Mouse (Mus musculus) induced T-regulatory cell, adult 2 months (primary cell): Measurements from ENCODE around the gene Rara.
"Not testable (repeated sequence)": the region's sequence is repeated elsewhere in the genome, so short reads cannot be mapped to it uniquely, and the experiment has no call there.

Experiments
- DNase-seq: peaks from one replicate; pipeline ENCODE4 v3.0.0-alpha.2; 2012; ENCODE audit warnings: low read depth

Rara gene

DNA sequence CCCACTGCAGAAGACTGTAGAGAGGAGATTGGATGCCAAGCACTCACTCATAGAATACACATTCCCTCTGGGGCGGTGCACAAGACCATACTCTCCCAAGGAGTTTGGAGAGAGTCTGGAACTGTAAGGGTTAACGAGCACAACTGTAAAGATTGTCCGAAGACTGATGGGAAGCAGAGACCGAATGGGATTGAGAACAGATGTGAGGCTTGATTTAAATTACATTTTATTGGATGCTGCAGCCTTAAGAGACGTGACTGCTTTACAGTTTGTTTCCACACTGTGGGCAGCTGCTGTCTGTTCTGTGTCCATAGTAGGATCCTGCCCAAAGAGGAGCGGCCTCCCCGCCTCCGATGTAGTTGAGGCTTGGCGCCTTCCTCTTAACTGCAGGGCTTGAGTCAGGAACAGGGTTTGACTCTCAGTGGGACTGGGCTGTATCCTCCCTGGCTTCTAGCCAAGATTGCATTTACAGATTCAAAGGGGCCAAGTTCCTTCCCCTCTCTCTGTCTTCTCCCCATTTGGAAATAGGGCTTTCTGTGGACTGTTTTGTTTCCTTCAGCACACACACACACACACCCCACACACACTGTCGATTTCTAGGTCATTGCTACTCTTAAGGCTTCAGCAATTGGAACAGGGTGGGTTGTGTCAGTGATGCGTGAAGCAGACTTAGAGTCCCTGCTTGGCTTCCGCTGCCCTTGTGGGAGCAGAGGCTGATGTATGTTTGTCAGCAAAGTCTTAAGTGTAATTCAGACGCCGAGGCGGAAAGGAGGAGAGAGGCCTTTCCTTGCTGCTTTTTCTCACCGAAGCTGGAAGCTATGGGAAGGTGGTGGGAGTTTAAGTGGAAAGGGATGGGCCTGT is 4.5 kb upstream of the Rara start:
- DNase-seq: not testable (repeated sequence)

DNA sequence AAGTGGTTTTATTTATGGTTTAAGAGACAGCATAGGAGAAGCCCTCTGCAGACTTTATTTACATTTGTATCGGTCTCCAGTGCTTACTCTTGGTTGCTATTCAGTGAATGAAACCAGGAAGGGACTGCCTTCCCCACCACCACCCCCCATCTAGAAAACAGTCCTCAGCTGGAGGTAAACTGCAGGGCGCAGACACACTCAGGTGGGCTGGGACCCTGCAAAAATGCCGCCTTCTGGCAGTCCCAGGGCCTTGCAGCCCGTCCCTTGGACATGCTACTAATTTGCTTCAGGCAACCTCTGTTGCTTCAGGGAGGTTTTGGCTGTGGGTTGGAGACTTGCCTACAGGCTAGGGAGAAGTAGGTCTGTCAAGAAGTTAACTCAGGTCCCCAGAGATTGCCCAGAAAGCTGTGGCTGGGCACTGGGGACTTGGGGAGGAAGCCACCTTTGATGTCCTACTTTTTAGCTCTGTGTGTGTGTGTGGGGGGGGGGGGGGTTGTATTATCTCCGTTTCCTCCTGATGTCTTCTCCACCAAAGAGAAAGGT is 2.9 kb upstream of the Rara start:
- no peak for DNase-seq

DNA sequence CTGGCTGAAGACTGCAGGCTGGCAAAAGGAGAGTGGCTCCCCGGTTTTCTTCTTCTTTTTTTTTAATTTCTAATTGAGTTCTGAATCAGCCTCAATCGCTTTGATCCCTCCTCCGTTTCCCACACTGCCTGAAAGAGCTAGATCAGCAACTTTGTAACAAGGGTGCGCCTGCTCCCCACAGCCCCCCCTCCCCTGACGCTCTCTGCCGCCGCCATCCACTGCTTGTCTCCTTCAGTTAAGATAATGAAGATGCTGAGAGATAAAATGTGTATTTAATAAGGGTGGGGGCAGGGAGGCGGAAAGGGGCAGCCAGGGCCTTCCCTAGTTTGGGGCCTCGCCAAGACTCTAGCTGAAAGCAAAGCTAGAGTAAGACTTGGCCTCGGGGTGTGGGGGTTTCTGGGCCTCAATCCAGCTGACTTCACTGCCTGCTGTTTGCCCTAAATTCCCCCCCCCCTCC is 2.3 kb upstream of the Rara start:
- peak; percentile 61 for DNase-seq

DNA sequence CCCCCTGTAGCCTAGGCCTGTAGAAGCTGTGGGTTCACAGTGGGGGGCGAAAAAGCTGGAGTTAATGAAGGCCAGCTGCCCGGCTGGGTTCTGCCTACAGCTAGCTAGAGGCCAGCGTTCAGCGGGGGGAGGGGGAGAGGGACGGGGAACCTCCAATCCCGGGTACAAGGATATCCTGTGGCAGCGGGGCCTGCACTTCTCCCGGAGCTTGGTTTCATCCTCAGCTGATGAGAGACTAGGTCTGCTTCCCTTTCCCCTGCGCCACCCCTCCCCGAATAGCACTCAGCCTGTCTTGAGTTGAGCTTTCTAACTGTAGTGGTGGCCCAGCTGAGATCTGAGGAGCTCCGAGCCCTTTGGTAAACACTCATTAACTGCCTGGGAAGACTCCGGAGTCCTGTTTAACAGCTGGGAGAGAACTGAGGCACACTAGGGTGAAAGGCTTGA is 1.7 kb upstream of the Rara start:
- DNase-seq: no peak

DNA sequence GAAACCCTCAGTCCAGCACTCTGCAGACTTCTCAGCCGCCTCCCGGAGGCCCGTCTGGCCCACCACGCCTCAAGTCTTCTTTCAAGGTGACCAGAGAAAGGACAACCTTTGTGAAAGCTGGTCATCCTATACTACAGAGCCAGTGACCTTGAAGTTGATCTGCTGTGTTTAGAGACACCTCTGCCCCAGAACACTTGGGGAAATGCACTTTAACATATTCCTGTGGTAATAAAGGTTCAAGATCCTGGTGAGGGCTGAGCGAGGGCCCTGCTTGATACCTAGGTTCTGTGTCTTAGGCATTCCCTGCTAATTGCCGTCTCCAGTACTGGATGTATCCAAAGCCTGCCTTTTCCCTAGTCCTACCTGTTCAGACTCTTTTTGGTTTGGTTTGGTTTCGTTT is 1.1 kb upstream of the Rara start:
- no peak for DNase-seq

DNA sequence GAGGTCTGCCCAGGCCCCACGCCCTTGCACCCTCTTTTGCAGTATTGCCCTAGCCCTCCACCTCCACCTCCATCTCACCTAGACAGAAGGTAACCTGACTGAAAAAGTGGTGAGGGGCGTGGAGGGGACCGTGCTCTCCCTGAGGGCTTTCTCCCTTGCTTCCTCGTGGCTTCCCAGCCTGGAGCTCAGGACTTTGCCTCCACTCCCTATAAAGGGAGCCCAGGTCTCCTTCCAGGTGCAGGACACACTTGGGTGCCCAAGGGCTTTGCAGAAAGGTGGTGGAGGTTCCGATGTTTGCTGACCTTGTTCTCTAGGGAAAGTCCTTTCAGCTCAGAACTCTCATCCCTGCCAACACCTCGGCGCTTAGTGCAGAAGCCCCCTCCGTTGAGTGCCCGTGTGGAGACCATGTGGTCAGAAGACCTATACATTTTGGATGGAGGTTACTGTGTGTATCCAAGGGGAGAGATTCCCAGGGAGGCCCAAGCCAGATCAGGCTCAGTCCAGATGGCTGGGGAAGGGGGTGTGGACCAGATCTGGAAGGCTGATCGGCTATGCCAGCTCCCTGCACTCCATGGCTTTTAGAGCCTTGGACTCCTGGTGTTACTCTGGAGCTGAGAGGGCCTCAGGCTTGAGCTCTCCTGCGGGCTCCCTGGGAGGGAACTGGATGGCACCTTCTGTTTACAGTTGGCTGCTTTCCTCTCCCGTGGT is 722 bp downstream of the Rara start:
- DNase-seq: no peak

DNA sequence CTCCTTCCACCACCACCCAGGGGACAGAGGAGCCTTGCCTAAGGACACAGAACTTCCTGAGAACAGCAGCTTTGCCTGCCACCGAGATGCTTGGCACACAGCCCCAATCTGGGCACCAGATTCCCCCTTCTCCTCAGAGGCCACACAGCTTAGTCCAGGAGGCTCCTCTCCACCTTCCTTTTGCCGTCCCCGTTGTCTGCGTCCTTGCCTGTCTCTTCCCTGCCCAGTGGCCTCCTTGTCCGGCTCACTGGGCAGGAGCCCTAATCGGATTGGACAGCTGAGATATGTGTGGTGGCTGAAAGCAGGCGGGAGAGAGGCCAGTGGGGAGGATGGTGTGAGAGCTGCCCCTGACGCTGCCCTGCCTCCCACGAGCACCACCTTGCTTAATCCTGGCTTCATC is 1.9 kb downstream of the Rara start:
- no peak for DNase-seq

DNA sequence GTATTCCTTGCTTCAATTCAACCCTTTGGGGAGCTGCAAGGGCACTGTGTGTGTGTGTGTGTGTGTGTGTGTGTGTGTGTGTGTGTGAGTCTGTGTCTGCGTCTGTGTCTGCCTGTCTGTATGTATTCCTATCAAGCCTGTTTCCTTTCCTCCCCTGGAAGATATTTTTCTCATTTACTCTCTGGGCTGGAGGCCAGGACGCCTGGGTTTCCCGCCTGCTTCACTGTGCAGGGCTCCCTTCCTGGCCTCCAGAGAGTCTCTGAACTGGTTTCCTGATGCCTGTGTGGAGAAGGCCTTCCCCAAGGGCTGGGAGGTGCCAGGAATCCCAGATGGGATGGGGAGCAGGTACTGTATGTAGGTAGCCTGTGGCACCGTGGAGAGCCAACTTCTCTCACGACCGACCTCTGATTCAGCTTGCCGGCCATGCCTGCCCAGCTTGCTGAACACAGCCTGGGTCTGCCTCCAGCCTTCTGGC is 2.5 kb downstream of the Rara start:
- DNase-seq: no peak

DNA sequence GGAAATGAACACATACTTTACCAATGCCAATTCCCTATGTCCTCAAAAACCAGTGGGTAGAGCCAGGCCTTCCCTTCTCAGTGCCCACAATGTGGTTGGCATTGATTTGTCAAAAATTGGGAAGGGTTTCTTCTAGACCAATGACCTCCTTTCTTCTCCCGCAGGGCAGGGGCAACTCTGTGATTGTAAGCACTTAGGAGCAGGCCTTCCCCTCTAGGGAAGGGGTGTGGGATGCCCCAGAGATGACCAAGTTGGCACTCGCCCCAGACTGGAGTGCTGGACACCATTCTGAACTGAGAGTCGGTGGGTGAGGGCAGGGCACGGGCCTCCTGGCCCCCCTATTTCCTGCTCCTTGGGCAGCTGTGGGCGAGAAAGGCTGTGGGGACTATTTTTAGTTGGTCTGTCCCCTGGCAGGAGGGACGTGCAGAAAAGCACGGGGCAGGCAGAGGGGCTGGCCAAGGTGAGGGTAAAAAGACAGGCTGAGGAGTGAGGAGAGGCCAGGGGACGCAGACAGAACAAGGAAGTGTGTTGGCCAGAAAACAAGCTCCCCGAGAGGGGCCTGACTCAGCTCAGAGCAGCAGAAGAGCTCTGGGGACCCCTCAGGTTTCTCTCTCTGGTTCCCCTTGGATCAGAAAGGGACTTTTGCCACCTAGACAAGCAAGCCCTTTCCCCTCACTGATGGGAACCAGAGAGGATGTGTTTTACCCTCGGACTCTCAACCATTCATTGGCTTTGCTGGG is 3.3 kb downstream of the Rara start:
- no peak for DNase-seq

DNA sequence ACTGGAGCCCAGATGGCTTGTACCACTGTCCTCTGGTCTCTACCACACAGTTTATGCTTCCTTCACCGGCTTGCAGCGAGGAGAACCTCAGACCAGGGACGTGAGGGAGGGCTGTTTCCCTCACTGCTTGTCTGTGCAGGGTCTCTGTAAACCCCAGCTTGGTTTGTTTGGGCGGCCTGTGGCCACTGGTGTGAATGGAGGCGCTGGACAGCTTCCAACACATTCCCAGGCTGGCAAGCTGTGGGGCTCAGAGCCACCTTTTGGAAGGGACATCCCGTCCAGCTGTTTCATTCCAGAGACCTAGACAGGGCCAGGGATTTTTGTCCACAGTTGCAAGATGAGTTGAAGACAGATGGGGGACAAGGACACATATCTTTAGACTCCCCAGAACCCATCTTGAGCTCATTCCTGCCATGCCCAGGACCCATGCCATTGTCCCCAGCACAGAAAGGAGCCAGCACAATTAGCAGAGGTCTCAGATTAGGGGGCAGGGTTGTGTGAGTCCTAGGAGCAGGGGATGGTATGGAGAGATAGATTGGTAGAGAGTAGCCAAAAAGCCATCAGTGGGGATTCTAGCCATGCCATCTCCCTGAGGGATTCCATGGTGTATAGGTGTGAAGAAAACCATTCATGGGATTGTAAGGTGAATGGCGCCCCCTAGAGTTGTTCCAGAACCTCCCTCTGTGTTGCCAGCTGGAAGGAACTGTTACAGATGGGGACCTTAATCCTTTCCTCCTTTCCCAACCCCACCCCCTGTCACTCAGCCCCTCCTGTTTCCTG is 4.1 kb downstream of the Rara start:
- DNase-seq: no peak

DNA sequence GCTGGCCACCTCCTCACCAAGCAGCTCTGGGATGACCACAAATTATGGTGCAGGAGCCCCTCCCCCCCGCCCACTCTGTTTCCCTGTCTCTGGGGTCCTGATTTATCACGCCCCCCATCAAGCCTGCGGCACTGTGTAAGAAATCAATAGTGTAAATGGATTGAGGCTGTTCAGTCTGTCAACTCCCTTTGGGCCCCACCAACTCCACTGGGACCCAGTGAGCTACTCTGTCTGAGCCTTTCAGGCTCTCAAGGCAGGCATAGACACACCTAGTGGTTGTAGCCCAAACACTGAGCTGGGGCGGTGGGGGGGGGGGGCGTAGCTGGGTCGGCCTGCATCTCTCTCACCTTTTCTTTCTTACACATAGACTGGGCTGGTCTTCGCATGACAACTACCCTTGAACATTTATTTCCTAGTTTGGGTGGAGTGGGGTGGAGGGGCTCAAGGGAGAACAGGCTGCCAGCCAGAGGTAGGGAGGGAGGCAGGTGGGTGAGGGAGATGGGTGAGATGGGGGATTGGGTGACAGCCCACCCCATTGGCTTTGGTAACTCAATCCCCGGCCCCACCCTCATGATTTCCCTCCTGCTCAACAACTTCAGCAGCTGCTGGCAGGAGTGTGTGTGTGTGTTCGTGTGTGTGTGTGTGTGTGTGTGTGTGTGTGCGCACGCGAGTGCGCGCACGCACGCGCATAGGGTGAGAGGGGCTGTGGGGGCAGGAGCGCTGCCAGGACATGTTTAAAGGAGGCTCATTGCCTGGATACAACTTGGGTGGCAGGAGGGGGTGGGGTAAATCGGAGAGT is 4.9 kb downstream of the Rara start:
- peak; percentile 36 for DNase-seq

DNA sequence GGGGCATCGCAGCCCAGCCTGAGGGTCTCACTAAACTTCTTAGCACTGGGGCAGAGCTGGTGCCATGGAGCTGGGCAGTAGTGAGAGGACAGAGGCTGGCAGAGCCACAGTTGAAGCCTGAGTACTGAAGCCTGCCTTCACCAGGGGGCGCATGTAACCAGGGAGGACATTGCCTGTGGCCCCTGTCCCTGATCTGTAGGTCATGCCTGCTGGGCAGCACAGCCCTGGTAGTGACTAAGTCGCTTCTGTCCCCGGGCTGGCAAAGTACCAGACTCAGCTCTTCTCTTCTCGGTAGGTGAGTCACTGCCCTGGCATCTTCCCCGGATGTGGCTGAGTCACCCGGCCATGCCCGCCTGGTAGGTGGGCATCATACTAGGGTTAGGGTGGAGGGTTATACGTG is 5.5 kb downstream of the Rara start:
- DNase-seq: peak; percentile 77

DNA sequence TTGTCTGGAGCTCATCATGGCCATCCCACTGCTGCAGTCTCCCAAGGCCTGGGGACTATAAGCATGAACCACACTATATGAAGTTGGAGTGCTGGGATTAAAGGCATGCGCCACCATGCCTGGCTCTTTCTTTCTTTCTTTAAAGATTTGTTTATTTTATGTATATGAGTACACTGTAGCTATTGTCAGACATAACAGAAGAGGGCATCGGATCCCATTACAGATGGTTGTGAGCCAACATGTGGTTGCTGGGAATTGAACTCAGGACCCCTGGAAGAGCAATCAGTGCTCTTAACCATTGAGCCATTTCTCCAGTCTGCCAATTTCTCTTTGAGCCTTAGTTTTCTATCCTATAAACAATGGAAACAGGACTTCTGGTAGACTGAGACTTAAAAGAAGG is 6.2 kb downstream of the Rara start:
- DNase-seq: not testable (repeated sequence)

DNA sequence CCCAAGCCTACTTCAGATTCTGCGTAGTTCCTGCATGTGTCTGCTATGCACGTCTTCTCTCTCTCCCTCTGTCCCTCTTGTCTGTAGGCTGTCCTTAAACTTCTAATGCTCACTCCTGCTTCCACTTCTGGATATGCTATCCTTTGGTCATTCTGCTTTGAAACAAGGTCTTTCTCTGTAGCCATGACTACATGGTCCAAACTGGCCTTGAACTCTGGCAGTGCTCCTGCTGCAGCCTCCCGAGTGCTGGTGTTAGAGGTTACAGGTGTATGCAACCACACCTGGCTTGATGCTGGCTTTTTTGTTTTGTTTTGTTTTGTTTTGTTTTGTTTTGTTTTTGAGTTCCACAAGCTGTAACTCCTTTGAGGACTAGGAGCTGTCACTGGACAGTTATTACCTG is 6.7 kb downstream of the Rara start:
- no peak for DNase-seq

DNA sequence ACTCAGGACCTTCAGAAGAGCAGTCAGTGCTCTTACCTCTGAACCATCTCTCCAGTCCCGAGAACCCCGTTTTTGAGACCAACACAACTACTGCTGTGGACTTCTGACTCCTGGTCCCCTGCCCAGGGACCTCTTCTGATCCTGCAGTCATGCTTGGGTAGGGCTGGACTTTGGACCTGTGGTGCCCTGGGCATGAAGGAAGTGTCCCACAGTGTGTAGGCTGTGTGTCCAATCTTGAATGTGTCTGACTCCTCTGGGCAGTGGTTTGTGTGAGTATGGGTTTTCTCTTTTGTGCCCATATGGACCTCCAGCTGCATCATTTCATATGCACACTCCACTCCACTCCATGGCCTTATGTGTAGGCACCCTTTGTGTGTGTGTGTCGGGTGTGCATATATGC is 7.5 kb downstream of the Rara start:
- DNase-seq: no peak

DNA sequence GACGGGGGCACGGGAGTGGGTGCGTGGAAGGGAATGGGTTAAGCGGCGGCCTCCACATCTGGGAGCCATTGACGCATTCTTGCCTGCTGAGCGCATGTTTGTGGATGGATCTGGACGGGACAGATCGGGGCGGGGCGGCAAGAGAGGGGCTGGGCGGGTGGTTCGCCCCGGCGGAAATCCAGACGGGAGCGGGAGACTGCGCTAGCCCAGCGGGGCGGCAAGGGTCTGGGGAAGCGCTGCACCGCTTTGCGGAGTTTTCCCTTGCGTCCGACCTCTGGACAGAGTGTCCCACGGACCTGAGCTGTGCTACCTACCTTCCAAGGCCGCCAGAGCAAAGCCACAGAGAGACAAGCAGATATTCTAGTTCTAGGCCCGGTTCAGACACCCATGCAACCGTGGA is 8.6 kb downstream of the Rara start:
- DNase-seq: no peak

DNA sequence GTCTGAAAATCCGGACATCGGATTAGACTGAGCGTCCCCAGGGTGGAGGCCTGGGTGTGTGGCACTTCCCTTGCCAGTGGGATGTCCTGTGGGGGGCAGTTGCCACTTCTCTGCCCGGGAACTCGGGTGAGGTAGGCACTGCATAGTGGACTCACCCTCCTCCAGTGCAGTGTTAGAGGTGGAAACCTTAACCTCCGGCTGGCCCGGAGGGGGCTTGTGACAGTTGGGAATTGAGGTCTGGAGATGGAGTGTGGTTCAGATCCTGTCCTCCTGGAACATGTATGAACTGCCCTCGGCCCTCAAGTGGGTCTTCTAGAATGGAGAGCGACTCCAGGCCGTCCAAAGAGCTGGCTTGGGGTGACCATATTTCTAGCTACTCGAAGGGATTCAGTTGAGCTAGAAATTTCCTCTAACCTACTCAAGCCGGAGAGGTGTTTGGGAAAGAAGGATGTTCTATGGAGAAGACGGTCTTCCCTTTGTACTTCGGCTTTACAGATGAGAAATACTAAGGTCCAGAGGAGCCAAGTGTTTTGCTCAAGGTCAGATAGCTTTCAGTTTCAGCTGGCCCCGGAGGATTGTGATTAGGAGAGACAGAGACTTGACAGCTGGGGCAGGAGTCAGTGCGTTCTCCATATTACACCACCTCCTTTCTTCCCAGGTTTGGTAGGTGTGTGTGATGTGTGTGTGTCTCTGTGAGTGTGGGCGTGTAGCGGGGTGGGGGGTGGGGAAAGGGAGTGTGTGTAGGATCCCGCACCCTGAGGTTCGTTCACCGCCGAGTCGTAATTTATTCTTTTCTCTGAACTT is 9.2 kb downstream of the Rara start:
- no peak for DNase-seq

DNA sequence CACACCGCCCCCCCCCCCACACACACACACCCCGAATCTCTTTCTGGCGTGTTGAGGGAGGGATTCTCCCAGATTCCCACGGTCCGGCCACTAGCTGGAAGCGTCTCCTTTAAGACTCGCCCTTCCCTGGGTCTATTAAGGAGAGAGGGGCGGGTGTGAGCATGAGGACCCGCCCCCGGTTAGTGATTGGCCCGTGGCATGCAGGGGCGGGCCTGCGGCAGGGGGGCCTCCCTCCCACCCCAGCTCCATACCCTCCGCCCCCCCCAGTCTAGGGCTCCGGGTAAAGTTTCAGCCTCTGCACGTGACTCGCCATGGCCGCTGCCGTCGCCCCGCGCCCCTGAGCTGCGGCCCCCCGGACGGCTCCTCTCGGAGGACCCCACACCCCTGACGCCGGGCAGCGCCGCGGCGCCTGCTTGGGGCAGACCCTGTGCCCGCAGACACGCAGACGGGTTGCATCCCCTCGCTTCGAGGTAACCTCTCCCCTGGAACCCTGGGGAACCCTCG is 9.8 kb downstream of the Rara start:
- peak; percentile 95 for DNase-seq

DNA sequence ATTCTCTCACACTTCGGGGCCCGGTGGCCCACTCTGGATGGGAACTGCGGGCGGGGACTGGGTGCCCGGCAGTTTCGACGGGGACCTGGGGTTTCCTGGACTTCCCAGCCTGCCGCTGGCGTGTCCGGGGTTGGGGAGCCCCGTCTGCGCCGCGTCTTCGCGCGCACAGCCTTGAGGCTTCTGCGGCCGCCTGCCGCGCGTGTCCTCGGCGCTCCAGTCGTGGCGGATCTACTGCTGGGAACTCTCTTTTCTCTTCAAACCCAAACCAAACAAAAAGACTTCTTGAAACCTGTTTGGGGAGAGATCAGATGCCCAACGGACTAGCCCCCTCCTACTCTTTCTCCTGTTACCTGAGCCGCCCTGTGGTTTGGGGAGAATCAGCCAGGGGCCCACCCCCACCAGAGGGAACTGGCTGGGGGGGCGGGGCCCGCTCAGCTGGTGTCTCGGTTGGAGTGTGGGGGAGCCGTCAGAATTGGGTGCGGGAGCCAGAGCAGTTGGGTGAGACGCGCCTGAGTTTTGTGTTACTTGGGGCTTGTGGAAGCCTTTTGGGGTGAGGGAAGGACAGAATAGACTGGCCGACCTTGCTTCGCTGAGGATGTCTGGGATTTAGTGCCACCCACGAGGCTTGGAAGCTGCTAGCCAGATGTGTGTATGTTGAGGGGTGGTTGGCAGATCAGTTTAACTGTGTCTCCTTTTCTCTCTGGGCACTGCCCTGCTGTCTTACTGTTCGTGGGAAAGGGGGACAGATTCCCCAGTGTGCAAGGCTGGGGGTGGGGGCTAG is 10.5 kb downstream of the Rara start:
- peak; percentile 87 for DNase-seq
